Mouse (Mus musculus) liver, embryonic 14.5 days (tissue): Measurements from ENCODE around the gene Csnk1g2.

ENCODE experiments used
- CTCF ChIP-seq: IDR thresholded peaks from 2 replicates; pipeline ENCODE4 v1.5.1; 2016; ENCODE audit warnings: antibody characterized with exemption, low read depth, control low read depth
- EP300 ChIP-seq: IDR thresholded peaks from 2 replicates; pipeline ENCODE4 v1.6.1; 2016; ENCODE audit warnings: antibody characterized with exemption, low read depth

DNA sequence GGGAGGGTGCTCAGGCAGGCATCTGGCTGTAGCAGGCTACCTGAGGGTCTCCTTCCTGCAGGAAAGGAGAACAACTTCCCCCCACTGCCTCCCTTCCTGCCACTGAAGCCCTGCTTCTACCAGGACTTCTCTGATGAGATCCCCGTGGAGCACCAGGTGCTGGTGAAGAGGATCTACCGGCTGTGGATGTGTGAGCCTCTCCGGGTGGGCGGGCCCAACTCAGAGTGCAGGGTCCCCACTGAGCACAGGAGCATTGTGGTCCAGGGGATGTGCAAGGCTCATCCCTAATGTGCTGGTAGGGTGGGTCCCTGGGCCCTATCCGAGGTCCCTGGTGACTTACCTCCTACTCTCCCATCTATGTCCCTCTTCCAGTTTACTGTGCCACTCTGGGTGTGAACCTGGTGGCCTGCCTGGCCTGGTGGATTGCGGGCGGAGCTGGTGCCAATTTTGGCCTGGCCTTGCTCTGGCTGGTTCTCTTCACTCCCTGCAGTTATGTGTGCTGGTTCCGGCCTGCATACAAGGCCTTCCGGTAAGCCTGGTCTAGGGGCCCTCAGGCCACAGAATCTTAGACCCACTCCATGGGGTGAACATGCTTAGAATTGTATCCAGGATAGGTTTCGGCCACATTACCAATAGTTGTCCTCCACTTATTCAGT is 13.2 kb upstream of the Csnk1g2 start:
- TF ChIP-seq CTCF (no peak), EP300 (no peak)
